Mouse (Mus musculus): ENCODE results near the gene Nectin4. TPM values are rescaled to one million over a fixed set of nuclear protein-coding genes. Genes with fewer than 3 reads are reported as not detected.

The Nectin4 gene
- total RNA-seq, 4 experiments from 2014 or later, result not detected

- DNase-seq (ENCODE audit: low spot score in 2 of 2), result peak in 1 of 2 experiments; percentile 5
These were observed 41.6 kb downstream of the Nectin4 start for GRCm38 (mm10) chr1:171411492-171411941.

- DNase-seq (ENCODE audit: low spot score in 2 of 2), result no peak
These were observed 42.1 kb downstream of the Nectin4 start for GRCm38 (mm10) chr1:171412001-171412441.

- no peak for DNase-seq (ENCODE audit: low spot score in 2 of 2)
These were observed 42.5 kb downstream of the Nectin4 start for GRCm38 (mm10) chr1:171412446-171412845.

GRCm38 (mm10) chr1:171413608-171414007 lies 43.7 kb downstream of the Nectin4 start:
- no peak for DNase-seq (ENCODE audit: low spot score in 2 of 2)

- no peak for DNase-seq (ENCODE audit: low spot score in 2 of 2)
These were observed 48.8 kb downstream of the Nectin4 start, which contains the start of gene Tstd1 for GRCm38 (mm10) chr1:171418660-171419059. Gene Tstd1 (plus strand): TSS chr1:171418872.

DNA sequence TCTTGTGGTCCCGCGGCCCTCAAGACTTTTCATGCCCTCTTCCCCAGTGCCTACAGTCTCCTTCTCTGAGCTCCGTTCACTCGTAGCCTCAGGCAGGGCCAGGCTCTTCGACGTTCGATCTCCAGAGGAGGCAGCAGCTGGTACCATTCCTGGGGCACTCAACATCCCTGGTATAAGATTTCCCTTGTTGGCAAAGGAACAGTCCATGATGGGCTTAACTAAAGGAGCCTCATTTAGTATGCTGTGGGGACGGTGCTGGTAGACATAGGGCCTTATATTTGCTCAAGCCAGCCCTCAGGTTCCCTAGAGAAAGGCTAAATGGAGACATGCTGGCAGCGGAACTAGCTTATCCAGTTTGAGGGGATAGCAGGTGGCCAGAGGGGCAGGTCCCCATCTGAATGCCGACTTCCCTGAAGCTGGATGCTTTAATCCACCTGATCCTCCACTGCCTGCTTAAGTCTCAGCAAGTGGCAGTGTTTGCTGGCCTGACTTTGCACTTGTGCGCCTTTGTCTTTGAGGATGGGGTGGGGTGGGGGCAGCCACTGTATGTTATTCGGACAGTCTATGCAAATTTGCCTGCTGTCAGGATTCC lies 49.5 kb downstream of the Nectin4 start:
- no peak for DNase-seq (ENCODE audit: low spot score in 2 of 2)

- DNase-seq (ENCODE audit: low spot score in 2 of 2), result no peak
These were observed 50.0 kb downstream of the Nectin4 start for GRCm38 (mm10) chr1:171419905-171420304.

DNA sequence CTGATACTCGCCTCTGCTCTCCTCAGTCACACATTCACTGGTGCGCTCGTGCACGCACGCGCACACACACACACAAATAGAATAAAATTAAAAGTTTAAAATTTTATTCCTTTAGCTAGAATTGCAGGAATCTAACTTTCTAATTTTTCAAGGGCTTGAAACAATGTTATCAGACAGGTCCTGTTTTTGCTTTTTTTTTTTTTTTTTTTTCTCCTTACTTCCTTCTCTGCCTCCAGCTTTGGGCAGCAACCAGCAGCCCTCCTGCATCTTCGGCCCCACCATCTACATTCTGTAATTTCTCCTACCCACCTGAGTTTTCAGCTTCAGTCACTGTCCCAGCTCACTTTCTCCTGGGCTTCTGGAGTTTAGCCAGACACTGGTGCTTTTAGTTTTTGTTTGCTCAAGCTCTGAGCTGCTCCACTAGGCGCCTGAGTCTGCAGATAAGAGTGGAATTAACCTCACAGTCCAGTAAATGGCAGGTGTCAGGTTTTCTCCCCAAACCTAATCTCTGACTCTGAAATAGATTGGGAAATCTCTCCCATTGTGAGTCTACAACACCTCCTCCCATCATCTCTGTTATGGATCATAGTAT lies 52.7 kb downstream of the Nectin4 start:
- DNase-seq (ENCODE audit: low spot score in 2 of 2), result no peak

DNA sequence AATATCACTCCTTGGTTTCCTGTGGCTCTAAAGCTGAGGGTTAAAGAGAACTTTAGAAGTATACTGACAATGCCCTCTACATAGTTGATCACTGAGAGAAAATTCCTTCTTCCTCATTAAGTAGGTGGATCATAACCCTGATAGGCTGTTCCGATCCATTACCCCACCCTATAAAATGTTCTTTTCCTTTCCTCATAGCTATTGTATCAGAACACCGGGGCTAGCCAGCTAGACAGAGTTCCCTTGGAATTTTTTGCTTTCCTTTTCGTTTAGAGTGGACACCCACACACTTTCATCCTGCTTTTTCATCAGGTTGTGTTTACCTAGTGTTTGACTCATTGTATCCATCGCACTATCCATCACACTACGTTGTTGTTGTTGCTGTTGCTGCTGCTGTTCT lies 54.7 kb downstream of the Nectin4 start:
- no peak for DNase-seq (ENCODE audit: low spot score in 2 of 2)

- no peak for DNase-seq (ENCODE audit: low spot score in 2 of 2)
These were observed 55.2 kb downstream of the Nectin4 start for GRCm38 (mm10) chr1:171425126-171425525.

GRCm38 (mm10) chr1:171432158-171432557 lies 62.3 kb downstream of the Nectin4 start:
- no peak for DNase-seq (ENCODE audit: low spot score in 2 of 2)

DNA sequence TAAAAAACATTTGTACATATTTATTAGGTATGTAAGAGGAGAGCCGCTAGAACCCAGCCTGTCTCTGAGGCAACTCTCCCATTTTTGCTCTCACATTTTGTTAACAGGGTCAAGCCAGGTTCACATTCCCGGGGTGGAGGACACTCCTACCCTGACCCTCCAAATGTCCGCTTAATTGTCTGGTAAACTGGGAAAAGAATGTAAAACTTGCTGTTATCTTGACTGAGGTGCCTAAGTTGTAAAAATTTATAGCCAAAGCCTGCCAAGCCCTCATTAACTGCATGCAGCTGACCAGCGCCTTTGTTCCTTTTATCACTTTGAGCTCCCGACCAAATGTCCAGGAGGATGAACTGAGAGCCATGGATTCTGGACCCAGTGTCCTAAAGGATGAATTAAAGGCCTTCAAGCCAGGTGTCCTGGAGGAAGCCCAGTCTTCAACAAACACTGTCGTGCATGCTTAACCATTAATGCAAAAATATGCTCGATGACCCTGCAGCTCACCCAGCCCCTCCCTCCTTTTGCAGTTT lies 65.5 kb downstream of the Nectin4 start:
- no peak for DNase-seq (ENCODE audit: low spot score in 2 of 2)

GRCm38 (mm10) chr1:171435974-171436373 lies 66.1 kb downstream of the Nectin4 start:
- DNase-seq (ENCODE audit: low spot score in 2 of 2), result no peak

DNA sequence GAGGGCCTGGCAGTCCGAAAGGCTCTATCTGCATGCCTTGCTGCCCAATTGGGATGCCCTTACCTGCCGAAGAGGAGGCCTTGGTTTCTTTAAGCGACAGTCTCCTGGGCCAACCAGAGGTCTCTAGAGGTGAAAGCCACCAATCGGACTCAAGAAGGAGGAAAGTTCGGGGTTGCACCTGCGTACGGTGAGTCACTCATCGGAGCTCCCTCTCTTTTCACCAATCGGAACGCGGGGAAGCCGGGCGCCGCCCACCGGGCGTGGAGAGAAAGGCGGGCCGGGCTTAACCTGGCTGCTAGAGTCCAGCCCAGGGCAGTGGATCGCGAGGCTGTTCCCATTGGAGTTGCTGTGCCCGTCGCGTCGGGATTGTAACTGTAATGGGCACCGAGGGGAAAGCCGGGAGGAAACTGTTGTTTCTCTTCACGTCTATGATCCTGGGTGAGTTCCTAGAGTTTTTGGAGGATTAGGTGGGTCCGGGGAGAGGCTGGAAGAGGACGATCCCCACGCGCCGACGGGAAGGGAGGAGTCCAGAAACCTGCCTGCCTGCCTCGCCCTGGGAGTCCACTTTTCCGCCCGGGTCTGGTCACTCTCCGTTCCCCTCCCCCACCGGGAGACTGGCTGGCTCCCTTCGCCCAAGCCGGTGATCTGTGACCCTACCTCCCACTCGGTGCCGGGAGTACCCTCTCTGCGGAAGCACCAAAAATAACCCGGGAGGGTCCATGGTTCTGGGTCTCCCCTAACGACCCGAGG lies 67.5 kb downstream of the Nectin4 start, which contains the start of gene F11r:
Gene F11r, plus strand, starts transcription at position 272 of the 750 bp plus-strand sequence.
- peak; percentile 16 to 30 for DNase-seq (ENCODE audit: low spot score in 2 of 2)

Other genes starting within 250 kb of the Nectin4 start
- 100 to 1,000 TPM; 597 to 760 (median 703) TPM for gene Sdhc, start 219.5 kb upstream of the Nectin4 start, total RNA-seq (2022)
- 10 to 100 TPM in 3 of 4 experiments, 1 to 10 TPM in 1; 5.2 to 26.1 (median 16.9) TPM for gene Mpz, start 219.4 kb upstream of the Nectin4 start, total RNA-seq (2022)
- 10 to 100 TPM; 40.2 to 94.7 (median 71.0) TPM for gene Pcp4l1, start 173.8 kb upstream of the Nectin4 start, total RNA-seq (2022)
- under 1 TPM in 1 of 4 experiments, not detected in 3; 0.21 TPM for gene Nr1i3, start 156.1 kb upstream of the Nectin4 start, total RNA-seq (2022)
- 10 to 100 TPM; 46.4 to 50.9 (median 50.4) TPM for gene Tomm40l, start 147.6 kb upstream of the Nectin4 start, total RNA-seq (2022)
- gene Apoa2, start 145.0 kb upstream of the Nectin4 start, total RNA-seq (2022), result 1 to 10 TPM in 2 of 4 experiments, not detected in 2; 1.5 to 6.1 TPM
- 1 to 10 TPM in 3 of 4 experiments, under 1 TPM in 1; 0.85 to 3.1 (median 2.3) TPM for gene Fcer1g, start 135.7 kb upstream of the Nectin4 start, total RNA-seq (2022)
- under 1 TPM in 2 of 4 experiments, not detected in 2; 0.09 to 0.36 TPM for gene Adamts4, start 119.7 kb upstream of the Nectin4 start, total RNA-seq (2022)
- gene Ndufs2, start 118.7 kb upstream of the Nectin4 start, total RNA-seq (2022), result 100 to 1,000 TPM; 830 to 997 (median 868) TPM
- gene B4galt3, start 99.8 kb upstream of the Nectin4 start, total RNA-seq (2022), result 10 to 100 TPM in 2 of 4 experiments, 1 to 10 TPM in 2; 8.7 to 14.1 (median 10.9) TPM
- 10 to 100 TPM in 2 of 4 experiments, 1 to 10 TPM in 2; 7.3 to 10.7 (median 9.0) TPM for gene Ppox, start 88.9 kb upstream of the Nectin4 start, total RNA-seq (2022)
- 10 to 100 TPM; 15.3 to 19.3 (median 16.2) TPM for gene Usp21, start 82.1 kb upstream of the Nectin4 start, total RNA-seq (2022)
- 100 to 1,000 TPM; 102 to 110 (median 106) TPM for gene Ufc1, start 75.1 kb upstream of the Nectin4 start, total RNA-seq (2022)
- 10 to 100 TPM; 31.9 to 39.7 (median 37.3) TPM for gene Dedd, start 41.0 kb upstream of the Nectin4 start, total RNA-seq (2022)
- gene Nit1, start 24.5 kb upstream of the Nectin4 start, total RNA-seq (2022), result 10 to 100 TPM; 25.6 to 30.3 (median 29.0) TPM
- 100 to 1,000 TPM in 2 of 4 experiments, 10 to 100 TPM in 2; 46.7 to 104 (median 77.5) TPM for gene Pfdn2, start 24.4 kb upstream of the Nectin4 start, total RNA-seq (2022)
- not detected for gene Klhdc9, start 9.3 kb upstream of the Nectin4 start, total RNA-seq (2022)
- gene Arhgap30, start 18.9 kb downstream of the Nectin4 start, total RNA-seq (2022), result under 1 TPM; 0.34 to 0.63 (median 0.44) TPM
- 10 to 100 TPM; 29.3 to 35.5 (median 33.0) TPM for gene Usf1, start 41.2 kb downstream of the Nectin4 start, total RNA-seq (2022)
- gene Tstd1, start 48.8 kb downstream of the Nectin4 start, total RNA-seq (2022), result under 1 TPM in 2 of 4 experiments, not detected in 2; 0.51 to 0.58 TPM
- gene F11r, start 67.4 kb downstream of the Nectin4 start, total RNA-seq (2022), result 1 to 10 TPM; 3.6 to 5.9 (median 4.2) TPM
- 1 to 10 TPM in 3 of 4 experiments, under 1 TPM in 1; 0.90 to 1.3 (median 1.2) TPM for gene Alyref2, start 133.4 kb downstream of the Nectin4 start, total RNA-seq (2022)
- gene Itln1, start 165.2 kb downstream of the Nectin4 start, total RNA-seq (2022), result not detected
- gene Cd244a, start 189.1 kb downstream of the Nectin4 start, total RNA-seq (2022), result under 1 TPM in 1 of 4 experiments, not detected in 3; 0.19 TPM
- gene Ly9, start 237.3 kb downstream of the Nectin4 start, total RNA-seq (2022), result under 1 TPM in 2 of 4 experiments, not detected in 2; 0.18 to 0.27 TPM

All from gastrocnemius, adult 8-10 months (tissue).